Mouse (Mus musculus) megakaryocyte, embryonic 14.5 days (primary cell): ENCODE measurements around the gene Ccdc126.

Experiments used
- FLI1 ChIP-seq: IDR thresholded peaks from 2 replicates; pipeline ENCODE4 v1.6.1; 2012; ENCODE audit warnings: low read length, inconsistent platforms, mixed read lengths
- GATA1 ChIP-seq: IDR thresholded peaks from 3 replicates; pipeline ENCODE4 v1.6.1; 2012; ENCODE audit warnings: mixed read lengths, low read length, inconsistent platforms, borderline replicate concordance

- TF ChIP-seq GATA1 (no peak), FLI1 (no peak)
Observed at GRCm38 (mm10) chr6:49360420-49360819, 41.3 kb downstream of the Ccdc126 start.
